Mouse (Mus musculus) spleen, embryonic (tissue): ENCODE results near the gene Sowahb.
"Not testable (repeated sequence)": the region's sequence is repeated elsewhere in the genome, so short reads cannot be mapped to it uniquely, and the experiment has no call there.

Experiments used
- CTCF ChIA-PET: fragments of 350-600 bp; sonication (Branson Sonifier 250); formaldehyde crosslinking; loops from one replicate; lab custom pipeline; 2022; lab: Charles Lee

Gene Sowahb

DNA sequence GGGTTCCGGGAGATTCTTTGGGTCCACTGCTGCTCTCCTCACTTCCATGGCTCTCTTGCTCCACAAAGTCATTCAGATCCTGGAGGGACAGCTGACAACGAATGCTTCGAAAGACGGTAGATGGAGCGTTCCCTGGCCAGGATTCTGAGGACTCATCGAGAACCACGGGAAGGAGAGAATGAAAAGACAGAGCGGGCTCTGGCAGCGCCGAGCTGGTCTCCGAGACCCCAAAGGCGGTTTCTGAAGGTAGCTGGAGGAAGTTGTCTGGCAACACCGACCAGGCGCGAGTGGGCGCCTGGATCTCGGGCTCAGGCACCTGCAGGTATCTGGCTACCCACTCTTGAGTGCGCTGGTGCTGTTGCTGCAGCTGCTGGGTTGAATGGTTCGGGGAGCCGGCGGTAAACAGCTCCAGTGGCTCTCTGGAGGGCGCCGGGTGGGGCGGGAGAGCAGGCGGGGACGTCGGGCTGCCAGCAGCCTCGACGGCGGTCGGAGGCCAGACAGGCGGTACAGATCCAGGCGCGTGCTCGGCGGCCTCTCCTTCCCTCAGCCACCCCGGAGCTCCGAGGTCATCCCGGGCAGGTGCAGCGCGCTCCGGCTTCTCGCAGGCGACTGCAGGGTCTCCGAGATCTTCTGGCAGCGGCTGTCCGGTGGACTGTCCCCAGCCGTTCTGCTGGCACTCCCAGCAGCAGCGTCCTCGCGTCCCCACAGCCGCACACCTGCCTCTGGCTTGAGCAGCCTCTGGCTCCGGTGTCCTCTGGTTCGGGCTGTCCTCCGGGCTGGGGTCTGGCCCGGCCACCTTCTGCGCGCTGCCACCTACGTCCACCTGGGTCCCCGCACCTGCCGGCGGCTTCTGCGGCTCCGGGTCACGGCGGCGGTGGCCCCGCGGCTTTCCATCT lies 886 bp downstream of the Sowahb start:
- CTCF ChIA-PET: no interaction called here

DNA sequence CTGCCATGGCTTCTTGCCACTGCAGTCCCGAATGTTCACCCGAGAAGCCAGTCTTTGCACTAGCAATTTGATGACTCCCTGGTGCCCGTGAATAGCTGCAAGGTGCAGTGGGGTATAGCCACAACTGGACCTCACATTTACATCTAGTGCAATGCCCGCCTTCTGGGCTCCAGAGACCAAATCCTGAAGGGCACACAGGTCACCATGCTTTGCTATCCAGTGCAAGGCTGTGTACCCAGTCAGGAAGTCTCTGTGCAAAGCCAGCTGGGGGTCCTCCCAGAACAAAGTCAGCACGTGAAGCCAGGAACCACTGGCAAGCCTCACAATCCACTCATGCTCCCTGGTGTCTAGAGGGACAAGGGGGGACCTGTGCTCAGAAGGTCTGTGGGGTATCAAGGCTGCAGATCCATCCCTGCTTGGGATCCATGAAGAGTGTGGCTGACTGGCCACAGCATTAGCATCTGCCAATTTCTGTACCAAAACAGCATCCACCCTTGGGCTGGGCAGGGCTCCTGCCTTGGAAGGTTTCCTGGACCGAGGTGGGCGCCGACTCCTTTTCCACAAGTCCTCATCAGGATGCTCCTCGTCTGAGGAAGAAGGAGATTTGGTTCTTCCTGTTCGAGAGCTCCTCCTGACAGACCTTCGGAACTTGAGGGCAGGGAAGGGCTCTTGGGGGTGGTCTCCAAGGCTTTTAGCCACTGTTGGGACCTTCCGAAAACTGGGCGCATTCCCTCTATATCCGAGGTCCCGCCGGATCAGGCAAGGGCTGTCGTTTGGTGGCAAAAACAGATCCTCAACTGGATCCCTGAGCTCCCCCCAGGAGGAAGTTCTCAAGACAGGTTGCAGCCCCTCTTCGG lies 1.8 kb downstream of the Sowahb start:
- CTCF ChIA-PET: no interaction called here

DNA sequence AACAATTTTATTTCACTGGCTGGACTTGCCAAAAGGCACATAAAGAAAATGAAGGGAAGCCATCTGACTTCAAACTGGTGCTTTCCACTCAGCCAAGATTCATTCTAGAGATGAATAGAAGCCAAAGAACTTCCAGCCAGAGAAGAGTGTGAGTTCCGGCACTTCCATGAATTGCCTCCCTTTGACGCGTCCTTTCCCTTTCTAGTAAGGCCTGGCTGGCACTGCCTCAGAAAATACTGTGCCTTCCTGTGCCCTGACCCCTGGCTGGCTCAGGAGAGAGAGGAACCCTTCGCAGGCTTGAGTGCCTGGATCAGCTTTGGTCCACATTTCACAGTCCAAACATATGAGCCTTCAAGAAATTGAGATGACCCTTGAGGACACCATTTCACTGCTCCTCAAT lies 2.8 kb downstream of the Sowahb start:
- CTCF ChIA-PET: no interaction called here

GRCm38 (mm10) chr5:93041276-93041675 lies 3.5 kb downstream of the Sowahb start:
- CTCF ChIA-PET: no interaction called here

DNA sequence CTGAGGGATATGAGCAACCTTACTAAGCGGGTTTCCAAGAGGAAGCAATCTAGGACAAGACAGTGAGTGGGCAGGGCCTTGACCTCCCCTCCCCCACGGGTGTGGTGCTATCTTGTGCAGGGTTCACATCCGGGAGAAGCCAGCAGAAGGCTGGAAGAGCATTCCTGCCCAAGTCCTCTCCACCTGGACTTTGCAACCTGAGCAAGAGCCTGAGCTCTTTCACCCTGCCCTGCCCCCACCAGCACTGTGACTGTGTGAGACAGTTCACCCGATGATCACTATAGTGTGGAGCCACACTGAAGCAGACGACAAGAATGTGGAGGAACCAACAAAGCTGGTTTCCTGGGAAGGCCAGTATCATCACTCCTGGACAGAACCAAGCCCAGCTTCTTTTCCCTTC lies 4.7 kb downstream of the Sowahb start:
- CTCF ChIA-PET: no interaction called here

DNA sequence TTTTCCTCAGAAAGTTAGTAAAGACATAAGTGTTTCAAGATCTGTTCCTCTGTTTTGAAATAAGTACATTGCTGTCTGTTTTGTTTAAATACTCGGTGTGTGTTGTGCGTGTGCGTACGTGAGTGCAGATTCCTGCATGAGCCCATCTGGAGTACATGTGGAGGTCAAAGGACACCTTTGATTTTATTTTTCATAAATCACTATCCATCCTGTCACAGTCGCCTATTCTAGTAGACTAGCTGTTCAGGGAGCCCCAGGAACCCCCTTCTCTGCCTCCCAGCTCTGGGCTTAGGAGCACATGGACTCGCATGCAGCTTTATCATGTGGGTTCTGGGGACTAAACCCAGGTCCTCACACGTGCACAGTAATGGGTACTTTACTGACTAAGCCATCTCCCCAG lies 8.6 kb downstream of the Sowahb start:
- CTCF ChIA-PET: no interaction called here

DNA sequence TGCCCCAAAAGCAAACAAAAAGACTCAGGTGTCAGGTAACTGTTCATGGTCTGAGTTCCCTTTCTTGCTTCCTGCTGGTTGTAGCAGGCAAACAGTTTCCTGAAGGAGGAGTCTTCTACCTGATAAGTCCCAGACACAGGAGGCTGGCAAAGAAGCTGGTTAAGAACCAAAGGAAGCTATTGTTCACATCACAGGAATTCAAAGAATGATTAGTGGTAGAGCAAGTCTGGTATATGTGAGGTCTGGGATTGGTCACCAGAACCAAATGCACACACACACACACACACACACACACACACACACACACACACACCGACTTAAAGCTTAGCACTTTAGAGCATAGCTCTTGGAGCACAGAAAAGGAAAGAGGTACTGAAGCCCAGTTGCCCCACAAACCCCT lies 9.5 kb downstream of the Sowahb start:
- CTCF ChIA-PET: no interaction called here

DNA sequence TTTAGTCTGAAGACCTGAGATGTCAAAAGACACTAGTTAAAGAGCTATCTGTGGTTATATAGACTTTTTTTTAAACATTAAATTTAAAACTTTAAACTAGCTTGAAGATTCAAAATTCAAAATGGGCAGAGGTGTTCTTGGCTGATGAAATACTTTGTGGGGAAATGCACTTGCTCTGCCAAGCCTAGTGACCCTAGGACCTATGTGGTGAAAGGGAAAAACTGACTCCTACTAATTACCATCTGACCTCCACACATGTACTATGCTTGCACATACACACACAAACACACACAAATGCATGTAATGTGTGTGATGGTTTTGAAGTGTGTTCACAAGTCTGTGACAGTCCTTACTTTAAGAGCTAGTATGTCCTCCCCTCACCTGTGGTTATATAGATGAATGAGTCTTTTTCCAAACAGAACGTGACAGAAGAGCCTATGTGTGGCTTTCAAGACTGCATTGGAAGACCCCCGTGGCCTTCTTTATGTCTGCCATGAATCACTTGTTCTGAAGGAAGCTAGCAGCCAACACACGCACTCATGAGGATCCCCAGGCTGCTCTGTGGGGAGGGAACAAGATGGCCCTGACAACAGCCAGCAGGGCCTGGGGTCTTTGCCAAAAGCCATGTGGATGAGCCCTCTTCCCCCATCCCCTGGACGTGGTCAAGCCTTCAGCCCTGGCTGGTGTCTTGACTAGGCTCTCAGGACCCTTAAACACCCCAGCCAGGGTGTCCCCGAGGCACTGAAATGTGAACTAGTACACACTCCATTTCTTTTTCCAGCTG lies 11.5 kb downstream of the Sowahb start:
- CTCF ChIA-PET: no interaction called here

GRCm38 (mm10) chr5:93032621-93033020 lies 12.2 kb downstream of the Sowahb start:
- CTCF ChIA-PET: no interaction called here

DNA sequence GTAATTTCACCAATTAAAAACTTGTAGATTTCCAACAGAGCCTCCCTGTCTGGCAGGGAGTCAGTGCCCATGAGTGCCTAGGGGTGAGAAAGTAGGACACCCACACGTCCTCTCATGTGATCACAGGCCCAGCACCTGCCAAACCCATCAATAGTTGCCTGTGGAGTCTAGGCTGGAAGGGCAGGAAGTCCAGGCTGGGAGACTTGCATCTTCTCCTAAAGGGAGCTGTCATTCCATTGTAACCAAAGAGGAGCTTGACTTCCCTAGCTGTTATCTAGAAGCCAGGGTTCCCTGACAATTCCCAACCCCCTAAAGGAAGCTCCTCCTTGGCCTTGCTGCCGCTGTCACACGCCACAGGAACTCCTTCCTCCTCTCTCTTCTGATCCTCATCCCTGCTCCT lies 14.0 kb downstream of the Sowahb start:
- CTCF ChIA-PET: no interaction called here

- CTCF ChIA-PET: no interaction called here
These were observed 14.4 kb downstream of the Sowahb start for GRCm38 (mm10) chr5:93030411-93030810.

DNA sequence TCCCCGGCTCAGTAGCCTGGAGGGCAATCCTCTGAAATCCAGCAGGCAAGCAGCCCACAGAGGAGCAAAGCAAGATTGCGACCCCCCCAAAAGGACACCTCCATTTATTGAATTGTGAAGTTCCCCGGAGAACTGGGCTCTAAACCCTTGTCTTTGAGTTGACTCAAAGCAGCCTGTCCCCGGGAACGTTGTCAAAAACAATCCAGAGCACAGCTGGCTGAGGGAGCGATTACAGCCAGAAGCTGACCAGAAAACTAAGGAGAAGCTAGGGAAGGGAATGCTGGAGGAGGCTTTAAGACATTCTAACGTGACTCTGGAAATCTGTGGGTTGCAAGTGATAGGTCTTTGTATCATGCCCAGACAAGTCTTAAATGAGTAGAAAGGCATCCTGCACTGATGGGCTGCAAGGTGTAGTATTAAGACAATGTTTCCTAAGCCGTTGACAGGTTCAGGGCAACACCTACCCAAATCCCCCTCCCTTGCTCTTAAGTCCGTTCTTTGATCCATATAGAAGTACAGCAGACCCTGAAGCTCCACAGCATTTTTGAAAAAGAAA lies 17.6 kb downstream of the Sowahb start:
- CTCF ChIA-PET: no interaction called here

DNA sequence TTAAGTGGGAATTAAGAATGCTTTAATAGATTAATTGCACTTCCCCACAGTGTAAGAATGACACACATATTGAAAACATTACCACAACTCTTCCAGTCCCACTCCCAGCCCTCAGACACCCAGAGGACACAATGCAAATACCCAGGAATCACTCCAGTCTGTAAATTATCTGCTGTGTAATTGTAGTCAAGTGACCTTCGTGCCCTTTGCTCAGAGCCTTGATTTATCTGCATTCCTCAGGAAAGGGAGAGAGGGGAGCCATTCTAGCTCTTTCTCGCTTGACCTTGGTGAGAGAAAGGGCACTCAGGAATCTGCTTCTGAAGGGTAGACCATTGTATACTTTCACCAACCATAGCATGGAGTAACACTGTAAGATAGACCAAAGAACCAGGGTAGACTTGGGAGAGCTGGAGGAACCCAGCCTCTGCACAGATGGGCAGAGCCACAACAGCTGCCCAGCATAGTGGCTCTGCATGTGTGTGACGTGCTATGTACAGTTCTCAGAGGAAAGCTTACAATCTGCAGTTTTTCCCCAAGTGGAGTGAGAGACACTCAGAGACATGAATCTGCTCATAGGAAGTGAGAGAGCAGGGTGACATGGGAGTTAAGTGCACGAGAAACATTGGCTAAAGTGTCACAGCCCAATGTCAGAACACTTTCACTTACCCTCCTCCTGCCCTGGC lies 18.2 kb downstream of the Sowahb start:
- CTCF ChIA-PET: no interaction called here

GRCm38 (mm10) chr5:93024754-93025280 lies 20.0 kb downstream of the Sowahb start:
- CTCF ChIA-PET: no interaction called here

DNA sequence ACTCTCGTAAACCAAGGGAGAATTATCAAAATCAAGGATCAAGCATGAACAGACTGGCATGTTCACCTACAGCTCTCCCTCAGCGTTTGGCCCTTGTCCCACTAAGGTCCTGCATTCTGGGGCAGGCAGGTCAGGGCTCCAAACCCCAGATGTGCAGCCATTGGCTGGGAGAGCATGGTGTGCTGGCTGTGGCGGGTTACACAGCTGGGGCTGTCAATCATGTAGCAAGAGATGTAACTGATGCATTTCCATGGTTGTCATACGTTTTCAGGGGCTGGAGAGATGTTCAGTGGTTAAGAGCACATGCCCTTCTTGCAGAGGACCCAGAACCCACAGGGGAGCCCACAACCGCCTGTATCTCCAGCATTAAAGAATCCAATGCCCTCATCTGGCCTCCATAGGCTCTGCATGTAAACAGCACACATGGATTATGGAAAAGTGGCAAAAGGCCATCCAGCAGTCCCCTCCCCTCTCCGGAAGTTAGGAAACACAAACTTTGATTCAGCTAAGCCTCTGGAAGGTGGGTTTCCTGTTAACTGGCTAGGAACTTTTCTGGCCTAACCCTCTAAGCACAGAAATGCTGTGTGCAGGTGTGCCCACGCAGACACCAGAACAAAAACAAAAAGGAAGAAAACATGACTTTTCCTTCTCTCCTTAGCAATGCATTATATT lies 22.6 kb downstream of the Sowahb start:
- CTCF ChIA-PET: no interaction called here

DNA sequence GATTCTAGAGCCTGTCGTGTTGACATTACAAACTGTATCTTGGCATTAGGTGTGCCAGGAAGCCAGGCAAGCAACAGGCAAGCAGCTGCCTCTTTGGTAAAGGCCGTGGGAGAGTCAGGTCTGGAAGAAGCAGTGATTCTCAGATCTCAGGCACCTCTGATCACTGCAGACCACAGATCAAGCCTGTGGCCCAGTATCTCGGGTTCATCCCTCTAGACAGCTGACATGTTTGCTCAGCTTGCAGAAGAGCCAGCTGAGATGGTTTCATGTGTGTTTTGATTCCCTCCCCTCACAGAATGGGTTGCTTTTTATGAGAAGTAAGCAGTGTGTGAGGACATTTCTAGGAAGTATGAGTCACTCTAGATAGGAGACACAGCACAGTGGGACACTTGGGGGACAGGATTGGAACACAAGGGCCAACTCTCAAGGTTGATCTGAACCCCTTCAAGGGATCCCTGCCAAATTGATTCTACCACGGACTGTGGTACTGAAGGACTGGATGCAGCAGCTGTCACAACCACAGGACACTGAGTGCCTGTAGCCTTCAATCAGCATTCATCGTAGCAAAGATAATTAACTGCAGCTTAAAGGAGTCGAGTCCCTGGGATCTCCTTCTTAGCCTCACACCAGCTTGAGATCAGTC lies 24.7 kb downstream of the Sowahb start:
- CTCF ChIA-PET: no interaction called here

GRCm38 (mm10) chr5:93019207-93019606 lies 25.6 kb downstream of the Sowahb start:
- CTCF ChIA-PET: not testable (repeated sequence)

- CTCF ChIA-PET: no interaction called here
These were observed 27.1 kb downstream of the Sowahb start for GRCm38 (mm10) chr5:93017678-93018077.

- CTCF ChIA-PET: no interaction called here
These were observed 36.6 kb downstream of the Sowahb start for GRCm38 (mm10) chr5:93008256-93008655.

DNA sequence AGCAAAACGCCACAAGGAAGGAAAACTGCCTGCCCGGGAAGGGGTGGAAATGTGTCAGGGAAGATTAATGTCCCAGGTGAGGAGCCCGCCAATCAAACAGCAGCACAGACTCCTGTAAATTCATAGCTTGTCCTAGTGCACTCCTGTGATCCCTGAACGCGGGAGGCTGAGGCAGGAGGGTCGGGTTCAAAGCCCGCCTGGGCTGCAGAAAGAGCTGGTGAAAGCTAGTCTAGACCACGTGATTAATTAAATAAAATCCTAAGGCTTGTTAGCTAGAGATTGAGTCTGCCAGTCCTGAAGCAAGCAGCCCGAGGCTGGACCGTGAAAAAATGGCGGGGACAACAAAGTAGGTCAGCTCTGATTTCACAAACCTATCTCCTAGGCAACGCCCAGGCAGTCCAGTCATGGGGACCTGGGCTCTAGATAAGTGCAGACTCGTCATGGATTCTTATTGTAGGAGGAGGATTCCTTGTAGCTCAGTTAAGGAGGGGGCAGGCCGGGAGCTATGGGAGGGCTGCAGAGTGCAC lies 38.9 kb downstream of the Sowahb start:
- CTCF ChIA-PET: no interaction called here
